30 mouse cellular contexts compared by ENCODE assay signal in the genomic region with DNA sequence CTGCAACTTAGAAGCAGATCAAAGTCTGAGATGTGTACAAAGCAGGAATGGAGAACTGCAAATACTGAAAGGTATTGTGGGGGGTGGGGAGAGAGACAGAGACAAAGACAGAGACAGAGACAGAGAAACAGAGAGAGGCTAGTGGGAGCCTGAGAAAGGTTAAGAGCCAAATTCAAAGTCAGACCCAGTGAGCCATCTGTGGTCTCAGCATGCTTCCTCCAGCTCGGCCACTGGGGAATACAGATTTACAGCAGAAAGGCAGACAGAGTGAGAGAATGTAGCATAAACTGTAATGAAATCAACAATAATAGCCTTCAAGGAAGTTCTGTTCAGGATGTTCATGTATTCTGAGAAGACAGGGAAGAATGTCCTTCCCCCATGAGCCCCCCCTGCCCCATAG. TPM values are rescaled to one million over a fixed set of nuclear protein-coding genes. Genes with fewer than 3 reads are reported as not detected.
"Had no signal": no experiment of that assay in that cellular context is flagged by ENCODE, and none has a peak within 500 bp of the region (broad histone marks: within the 10 kb centered on the region; RNA-seq: fewer than 3 reads in every experiment).

No protein-coding gene starts in this region.

- H3K9ac ChIP-seq: heart, embryonic 13.5 days; heart, embryonic 15.5 days; hindbrain, embryonic 13.5 days; hindbrain, embryonic 15.5 days; kidney, embryonic 15.5 days; limb, embryonic 13.5 days; limb, embryonic 15.5 days; liver, embryonic 12.5 days; liver, embryonic 14.5 days had no signal

- H3K4me2 ChIP-seq: heart, embryonic 11.5 days; heart, embryonic 13.5 days; heart, embryonic 15.5 days; hindbrain, embryonic 13.5 days; hindbrain, embryonic 15.5 days; kidney, embryonic 15.5 days; limb, embryonic 13.5 days; limb, embryonic 15.5 days; liver, embryonic 12.5 days had no signal

- H3K36me3 ChIP-seq: heart, embryonic 15.5 days; kidney, embryonic 15.5 days; limb, embryonic 15.5 days; liver, embryonic 12.5 days had no signal

- DNase-seq: gastrocnemius, postnatal 14 days; gastrocnemius, postnatal 36 days; heart, adult 18-20 months; heart, postnatal 14 days; heart, postnatal 36 days; kidney, adult 11 months; kidney, adult 2 months; kidney, adult 9 months; kidney, postnatal 14 days; kidney, postnatal 36 days; layer of hippocampus, adult 9-11 months; layer of hippocampus, postnatal 36 days; left cerebral cortex, postnatal 4 days had no signal

- H3K27me3 ChIP-seq: heart, embryonic 13.5 days; heart, embryonic 15.5 days; hindbrain, embryonic 13.5 days; hindbrain, embryonic 15.5 days; kidney, embryonic 15.5 days; limb, embryonic 13.5 days; limb, embryonic 15.5 days; liver, embryonic 12.5 days had no signal

- H3K27ac ChIP-seq: heart, embryonic 13.5 days; heart, embryonic 15.5 days; hindbrain, embryonic 13.5 days; hindbrain, embryonic 15.5 days; hindbrain, postnatal 0 days; kidney, embryonic 15.5 days; kidney, postnatal 0 days; limb, embryonic 13.5 days; limb, embryonic 15.5 days; liver, embryonic 12.5 days; liver, embryonic 14.5 days had no signal

- ATAC-seq: intestine, embryonic 16.5 days; liver, embryonic 12.5 days had no signal

- H3K4me1 ChIP-seq: heart, embryonic 13.5 days; heart, embryonic 15.5 days; hindbrain, embryonic 15.5 days; kidney, embryonic 15.5 days; limb, embryonic 13.5 days; limb, embryonic 15.5 days; liver, embryonic 12.5 days had no signal

- H3K4me3 ChIP-seq: heart, embryonic 13.5 days; heart, embryonic 15.5 days; hindbrain, embryonic 13.5 days; hindbrain, embryonic 15.5 days; kidney, embryonic 15.5 days; limb, embryonic 13.5 days; limb, embryonic 15.5 days; liver, embryonic 12.5 days had no signal

- H3K9me3 ChIP-seq: heart, embryonic 15.5 days; hindbrain, embryonic 13.5 days; hindbrain, embryonic 15.5 days; kidney, embryonic 15.5 days; limb, embryonic 15.5 days; liver, embryonic 12.5 days had no signal

RNA-seq across cellular contexts. Expression of gene Tagln3, which starts 10.5 kb away (rescaled TPM):
- total RNA-seq: hematopoietic stem cell, adult 5-6 weeks had no signal

RNA-seq across cellular contexts. Expression of gene Tmprss7, which starts 20.4 kb away (rescaled TPM):
- total RNA-seq: gastrocnemius, adult 18-20 months; gastrocnemius, adult 8-10 months; gastrocnemius, postnatal 14 days; gastrocnemius, postnatal 36 days; heart, adult 18-20 months; heart, postnatal 14 days; heart, postnatal 36 days had no signal
- polyA plus RNA-seq: heart, embryonic 15.5 days; heart, postnatal 0 days; kidney, adult 2 months had no signal
